Comparison of ENCODE assay signal across 9 mouse cellular contexts in the genomic region with DNA sequence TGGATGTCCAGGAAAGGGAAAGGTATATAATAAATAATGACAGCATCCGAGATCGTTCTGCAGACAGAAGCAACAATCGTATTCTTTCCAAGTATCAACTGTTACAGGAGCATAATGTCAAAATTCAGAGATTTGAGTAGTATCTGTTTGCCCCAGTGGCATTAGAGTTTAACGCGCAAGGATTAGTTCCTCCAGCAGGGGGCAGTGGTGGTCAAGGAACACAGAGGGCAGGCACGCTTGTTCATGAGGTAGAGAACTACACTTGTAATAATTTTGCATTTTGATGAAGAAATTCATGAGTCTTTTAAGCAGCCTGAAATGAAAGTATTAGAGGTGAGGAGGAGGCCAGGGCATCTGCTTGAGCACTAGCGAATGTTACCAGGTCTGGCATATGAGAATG. TPM values are rescaled to one million over a fixed set of nuclear protein-coding genes. Genes with fewer than 3 reads are reported as not detected.
DNase-seq lines count a peak whose midpoint lies in the region; ATAC-seq and TF ChIP-seq lines count a peak whose summit lies in the region.
"Had no signal": no experiment of that assay in that cellular context is flagged by ENCODE, and none has a peak within 500 bp of the region (broad histone marks: within the 10 kb centered on the region; RNA-seq: fewer than 3 reads in every experiment).

No protein-coding gene starts in this region.

- no peak overlapping the region for H3K27ac ChIP-seq in cortical plate, adult 2 months (ENCODE audit: insufficient read depth, low read length)
- H3K27ac ChIP-seq: heart, embryonic 15.5 days had no signal

- no peak overlapping the region for H3K4me3 ChIP-seq in cortical plate, adult 2 months (ENCODE audit: insufficient read depth, low read length)
- H3K4me3 ChIP-seq: heart, embryonic 15.5 days had no signal

- peak; percentile 90 for TF ChIP-seq CTCF in cortical plate, adult 2 months (IDR thresholded peaks at IDR 0.05; ENCODE audit: extremely low read depth, insufficient read depth, low read length)

- peaks cover 2% of the 10 kb centered on the region; the same call in 1 of the 2 replicates for H3K4me1 ChIP-seq in cortical plate, adult 2 months (ENCODE audit: control insufficient read depth, insufficient read depth, low read length)

- peak; percentile 75 to 80 for DNase-seq in CD8-positive naive resting alpha-beta T cell, adult 2 months (ENCODE audit: low read depth in 2 of 2, low spot score in 2 of 2)
- peak; percentile 65 to 81 for DNase-seq in gastrocnemius, postnatal 4 days (ENCODE audit: low spot score in 2 of 2)
- peak; percentile 78 for DNase-seq in layer of hippocampus, adult 9-10 months (ENCODE audit: low spot score)
- DNase-seq in lung, postnatal 4 days = peak; percentile 55 to 85
- DNase-seq in right cerebral cortex, postnatal 4 days = peak; percentile 95

- peak; percentile 69 for ATAC-seq in activated CD4-positive, CD25-positive, alpha-beta regulatory T cell, adult 4 months
- no peak for ATAC-seq in erythroid progenitor cell, adult 5-6 weeks (replicated peaks; ENCODE audit: low FRiP score, poor library complexity, severe bottlenecking)

- no peak for TF ChIP-seq POLR2A in cortical plate, adult 2 months (IDR thresholded peaks at IDR 0.05; ENCODE audit: extremely low read depth, insufficient read depth, low read length)

RNA-seq across cellular contexts. Expression of gene Map3k9, which starts 15.6 kb away (rescaled TPM):
- polyA plus RNA-seq in activated CD4-positive, CD25-positive, alpha-beta regulatory T cell, adult 4 months (2017; shearing (Covaris generic)) = under 1 TPM; 0.13 to 0.26 TPM
- polyA plus RNA-seq in cortical plate, adult 2 months (2012; rRNA removed) = 18.3 and 19.1 TPM in 2 replicates
- total RNA-seq in gastrocnemius, postnatal 4 days (2021) = under 1 TPM; 0.34 to 0.41 TPM
- total RNA-seq in erythroid progenitor cell, adult 5-6 weeks (2015; ENCODE audit: low replicate concordance) = 0.72 TPM in 1 of 2 replicates, not detected in the other
- 0.13 and 0.83 TPM in 2 replicates for total RNA-seq in erythroid progenitor cell, adult 5-6 weeks (2017; ENCODE audit: low replicate concordance)
